Comparison of ENCODE assay signal across 14 mouse cellular contexts in the genomic region with DNA sequence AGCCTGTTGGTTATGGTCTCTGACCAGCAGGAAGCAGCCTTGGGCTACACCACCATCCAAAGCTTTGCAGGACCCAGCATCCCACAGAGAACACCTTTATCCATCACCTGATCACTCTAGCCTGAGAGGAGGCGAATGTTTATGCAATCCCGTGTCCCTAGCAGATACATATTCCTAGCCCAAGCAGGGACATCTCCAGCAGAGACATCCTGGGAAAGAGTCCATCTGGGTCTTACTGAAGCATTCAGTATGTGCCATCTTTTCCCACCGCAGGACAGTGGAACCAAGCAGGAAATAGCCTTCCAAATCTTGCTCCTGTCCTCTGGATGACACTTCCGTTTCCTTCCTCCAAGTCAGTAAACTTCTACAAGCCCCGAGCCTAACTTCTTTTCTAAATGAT.
"Had no signal": no experiment of that assay in that cellular context is flagged by ENCODE, and none has a peak within 500 bp of the region (broad histone marks: within the 10 kb centered on the region; RNA-seq: fewer than 3 reads in every experiment).

No protein-coding gene starts in this region.

- H3K27me3 ChIP-seq: limb, embryonic 15.5 days; liver, embryonic 15.5 days; midbrain, embryonic 12.5 days; neural tube, embryonic 13.5 days; stomach, embryonic 15.5 days had no signal

- H3K36me3 ChIP-seq: limb, embryonic 15.5 days; liver, embryonic 15.5 days; midbrain, embryonic 12.5 days; neural tube, embryonic 13.5 days; stomach, embryonic 15.5 days had no signal

- DNase-seq: kidney, adult 9 months; kidney, postnatal 14 days; lung, embryonic 14.5 days; lung, postnatal 14 days; right cerebral cortex, postnatal 14 days; thymus, postnatal 36 days had no signal

- H3K9ac ChIP-seq: limb, embryonic 15.5 days; liver, embryonic 15.5 days; lung, embryonic 14.5 days; midbrain, embryonic 12.5 days; neural tube, embryonic 13.5 days; stomach, embryonic 15.5 days had no signal

- ATAC-seq: intestine, embryonic 16.5 days; midbrain, embryonic 16.5 days had no signal

- H3K27ac ChIP-seq: left cerebral cortex, adult 2 months; limb, embryonic 15.5 days; liver, embryonic 15.5 days; midbrain, embryonic 12.5 days; neural tube, embryonic 13.5 days; stomach, embryonic 15.5 days had no signal

- H3K4me3 ChIP-seq: left cerebral cortex, adult 2 months; limb, embryonic 15.5 days; liver, embryonic 15.5 days; midbrain, embryonic 12.5 days; neural tube, embryonic 13.5 days; stomach, embryonic 15.5 days had no signal

- H3K9me3 ChIP-seq: liver, embryonic 15.5 days; midbrain, embryonic 12.5 days; neural tube, embryonic 13.5 days; stomach, embryonic 15.5 days had no signal

- H3K4me2 ChIP-seq: limb, embryonic 15.5 days; liver, embryonic 15.5 days; lung, embryonic 14.5 days; midbrain, embryonic 12.5 days; neural tube, embryonic 13.5 days; stomach, embryonic 15.5 days had no signal
